Mouse (Mus musculus): ENCODE results near the gene Soga1.

Gene Soga1

DNA sequence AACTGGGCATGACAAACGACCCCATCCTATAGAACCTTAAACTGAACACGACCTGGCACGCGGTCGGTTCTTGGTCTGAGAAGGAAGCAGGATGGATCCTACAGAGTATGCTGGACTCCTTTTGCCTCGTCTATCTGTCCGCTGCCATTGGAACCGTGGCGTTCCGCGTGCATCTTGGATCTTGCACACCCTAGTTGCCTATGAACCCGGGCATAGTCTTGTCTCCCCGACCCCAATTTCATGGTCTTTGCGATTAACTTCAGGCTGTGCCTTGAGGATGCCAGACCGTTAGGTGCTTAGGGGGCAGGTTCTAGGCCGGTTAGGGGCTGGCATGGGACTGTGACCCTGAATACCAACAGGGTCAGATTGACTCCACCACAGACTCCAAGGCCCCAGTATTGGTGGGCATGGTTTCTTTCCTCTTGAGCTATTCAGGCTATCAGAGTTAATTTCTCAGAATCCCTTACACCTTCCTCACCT is 687 bp upstream of the Soga1 start:
- no peak for DNase-seq (ENCODE audit: low spot score in 2 of 2)

DNA sequence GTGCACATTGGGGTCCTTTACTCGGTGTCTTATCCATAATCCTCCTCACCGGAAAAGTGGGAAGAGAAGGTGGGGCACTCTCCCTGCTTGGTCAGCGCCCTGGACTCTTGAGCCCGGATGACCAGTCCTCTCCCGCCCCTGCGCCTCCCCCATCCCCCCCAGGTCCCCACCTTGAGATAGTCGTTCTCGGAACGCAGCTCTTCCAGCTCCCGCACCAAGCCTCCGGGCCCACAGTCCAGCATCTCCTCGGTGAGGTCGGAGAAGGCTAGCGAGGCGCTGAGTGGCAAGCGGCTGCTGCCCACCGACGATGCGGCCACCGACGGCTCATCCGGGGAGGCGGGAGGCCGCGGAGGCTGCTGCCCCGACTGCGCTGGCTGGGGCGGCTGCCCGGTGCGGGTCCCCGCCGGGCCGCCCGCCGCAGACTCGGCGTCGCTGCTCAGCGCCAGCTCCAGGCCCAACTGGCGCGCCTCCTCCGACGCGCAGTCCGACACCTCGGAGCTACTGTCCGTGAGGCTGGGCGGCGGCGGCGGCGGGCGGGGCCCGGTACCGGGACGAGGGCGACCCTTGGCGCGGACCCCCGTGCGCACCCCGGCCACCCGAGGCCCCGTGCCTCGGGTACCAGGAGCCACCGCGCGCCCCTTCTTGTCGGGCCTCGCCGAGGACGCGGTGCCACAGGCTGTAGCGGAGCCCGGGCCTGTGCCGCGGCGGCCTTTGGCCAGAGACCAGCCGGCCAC is 828 bp downstream of the Soga1 start:
- no peak for DNase-seq (ENCODE audit: low spot score in 2 of 2)

DNA sequence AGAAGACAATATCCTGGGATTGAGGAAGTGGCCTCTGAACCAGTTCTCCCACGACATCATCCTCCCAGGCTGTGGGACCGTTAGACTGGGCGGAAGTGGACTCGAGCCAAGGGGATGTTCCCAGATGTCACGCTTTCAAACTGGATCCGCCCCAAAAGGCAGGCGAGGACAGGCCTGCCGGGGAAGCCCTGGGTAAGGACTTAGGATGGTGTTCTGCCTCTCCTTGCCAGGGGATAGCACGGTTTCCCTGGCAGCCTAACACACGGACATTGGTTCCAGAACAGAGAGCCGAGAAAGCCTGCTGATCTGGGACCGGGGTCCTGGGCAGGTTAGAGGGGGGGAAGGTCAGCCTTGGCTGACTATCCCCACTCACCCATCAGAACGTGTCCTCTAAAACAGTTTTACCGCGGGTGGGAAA is 1.4 kb downstream of the Soga1 start:
- peak; percentile 94 to 96 for DNase-seq (ENCODE audit: low spot score in 2 of 2)

DNA sequence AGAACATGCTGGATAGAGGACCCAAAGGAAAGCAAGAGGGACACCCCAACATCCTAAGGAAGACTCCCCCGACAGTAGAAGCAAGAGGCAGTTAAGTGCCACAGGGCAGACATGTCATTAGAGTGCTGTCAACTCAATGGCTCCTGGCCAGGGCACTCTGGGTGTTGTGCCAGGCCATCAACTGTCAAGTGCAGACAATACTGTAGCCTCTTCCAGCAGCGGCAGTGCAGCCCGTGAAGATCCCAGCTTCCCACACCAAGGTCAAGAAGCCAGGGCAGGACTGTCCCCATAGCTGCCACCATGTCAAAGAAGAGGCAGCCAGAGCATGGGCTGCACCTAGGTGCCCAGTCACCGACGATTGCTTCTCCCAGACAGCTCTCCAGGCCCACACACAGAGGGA is 1.9 kb downstream of the Soga1 start:
- no peak for DNase-seq (ENCODE audit: low spot score in 2 of 2)

DNA sequence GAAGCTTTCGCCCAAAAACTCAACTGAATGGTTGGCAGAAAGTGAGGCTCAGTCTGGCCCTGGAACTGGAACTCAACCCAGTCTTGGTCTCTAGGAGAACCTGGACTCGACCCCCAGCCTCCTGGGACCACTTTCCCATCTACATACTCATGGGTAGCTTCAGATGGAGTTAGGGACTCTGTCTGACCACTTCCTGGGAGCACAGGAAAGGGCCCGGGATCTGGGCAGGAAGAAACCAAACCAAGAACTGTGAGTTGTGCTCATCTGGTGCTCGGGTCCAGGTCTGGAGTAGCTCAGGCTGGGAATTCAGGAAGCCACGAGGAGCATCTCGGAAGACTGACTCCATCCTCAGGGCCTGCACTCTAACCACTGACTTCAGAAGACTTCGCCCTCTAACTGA is 2.5 kb downstream of the Soga1 start:
- no peak for DNase-seq (ENCODE audit: low spot score in 2 of 2)

DNA sequence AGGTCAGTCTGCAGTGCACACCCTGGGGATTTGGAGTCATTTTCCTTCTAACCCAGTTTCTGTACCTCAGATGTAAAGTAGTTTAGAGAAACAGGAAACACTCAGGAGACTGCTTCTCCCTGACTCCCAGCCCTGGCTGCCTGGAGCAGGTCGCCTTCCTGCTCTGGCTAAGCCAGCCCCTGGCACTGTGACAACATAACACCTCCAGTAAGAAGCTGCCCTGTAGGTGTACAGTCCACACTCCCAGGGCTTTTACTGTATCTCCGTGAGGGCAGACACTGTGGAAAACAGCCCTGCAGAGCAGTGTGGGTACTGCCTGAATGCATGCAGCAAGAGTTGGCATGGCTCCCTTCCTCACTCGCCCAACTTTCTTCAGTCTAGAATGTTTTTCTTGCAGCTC is 3.4 kb downstream of the Soga1 start:
- DNase-seq (ENCODE audit: low spot score in 2 of 2), result peak; percentile 61 to 73

DNA sequence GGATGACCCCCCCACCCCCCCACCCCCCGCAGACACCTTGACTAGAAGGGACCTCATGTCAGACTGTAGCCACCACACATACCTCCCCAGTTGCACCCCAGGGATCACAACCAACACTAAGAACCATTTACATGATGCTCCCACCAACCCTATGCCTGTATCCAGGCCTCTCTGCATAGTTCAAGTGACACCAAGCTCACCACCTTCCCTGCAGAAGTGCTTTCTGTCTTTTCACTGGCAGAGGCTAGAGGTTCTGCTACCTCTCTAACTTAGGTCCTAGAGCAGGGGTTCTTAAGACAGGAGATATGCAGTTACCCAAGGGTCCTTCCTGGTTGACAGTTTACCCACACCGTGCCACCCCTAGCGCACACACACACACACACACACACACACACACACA is 3.8 kb downstream of the Soga1 start:
- DNase-seq (ENCODE audit: low spot score in 2 of 2), result no peak

DNA sequence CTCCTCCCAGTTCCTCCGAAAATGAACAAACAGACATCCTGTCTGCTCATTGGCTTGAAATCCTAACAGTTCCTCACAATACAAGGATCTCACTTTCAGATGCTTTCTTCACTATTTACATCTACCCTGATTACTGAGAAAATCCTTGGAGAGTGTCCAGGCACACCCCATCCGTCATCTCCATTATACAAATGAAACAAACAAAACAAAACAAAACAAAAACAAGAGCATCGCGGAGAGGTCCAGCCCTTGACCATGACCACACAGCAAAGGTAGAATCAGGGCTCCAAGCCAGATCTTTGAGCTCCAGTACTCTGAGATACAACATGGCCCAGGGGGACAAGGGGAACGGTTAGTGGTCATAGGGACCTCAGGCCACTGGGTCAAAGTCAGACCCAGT is 4.3 kb downstream of the Soga1 start:
- no peak for DNase-seq (ENCODE audit: low spot score in 2 of 2)

DNA sequence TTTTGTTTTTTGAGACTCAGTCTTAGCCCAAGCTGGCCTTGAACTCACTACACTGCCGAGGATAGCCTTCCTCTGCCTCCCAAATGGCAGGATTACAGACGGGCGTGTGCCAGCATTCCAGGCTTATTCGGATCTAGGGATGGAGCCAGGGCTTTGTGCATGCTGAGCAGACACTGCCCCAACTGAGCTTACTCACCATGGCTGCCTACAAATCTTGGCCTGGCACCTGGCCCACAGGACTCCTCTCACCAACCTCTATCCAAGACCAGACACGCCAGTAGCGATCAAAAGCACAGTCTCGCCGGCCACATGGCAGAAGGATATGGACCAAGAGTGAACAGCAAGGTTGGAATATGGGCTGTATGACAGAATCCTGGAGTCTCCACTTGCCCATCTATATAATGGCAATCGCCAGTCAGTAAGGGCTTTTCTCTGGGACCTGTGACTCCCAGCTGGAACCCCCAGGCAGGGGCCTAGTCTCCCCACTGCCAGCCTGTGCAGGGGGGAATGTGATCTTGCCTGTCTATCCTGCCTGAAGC is 4.8 kb downstream of the Soga1 start:
- no peak for DNase-seq (ENCODE audit: low spot score in 2 of 2)

DNA sequence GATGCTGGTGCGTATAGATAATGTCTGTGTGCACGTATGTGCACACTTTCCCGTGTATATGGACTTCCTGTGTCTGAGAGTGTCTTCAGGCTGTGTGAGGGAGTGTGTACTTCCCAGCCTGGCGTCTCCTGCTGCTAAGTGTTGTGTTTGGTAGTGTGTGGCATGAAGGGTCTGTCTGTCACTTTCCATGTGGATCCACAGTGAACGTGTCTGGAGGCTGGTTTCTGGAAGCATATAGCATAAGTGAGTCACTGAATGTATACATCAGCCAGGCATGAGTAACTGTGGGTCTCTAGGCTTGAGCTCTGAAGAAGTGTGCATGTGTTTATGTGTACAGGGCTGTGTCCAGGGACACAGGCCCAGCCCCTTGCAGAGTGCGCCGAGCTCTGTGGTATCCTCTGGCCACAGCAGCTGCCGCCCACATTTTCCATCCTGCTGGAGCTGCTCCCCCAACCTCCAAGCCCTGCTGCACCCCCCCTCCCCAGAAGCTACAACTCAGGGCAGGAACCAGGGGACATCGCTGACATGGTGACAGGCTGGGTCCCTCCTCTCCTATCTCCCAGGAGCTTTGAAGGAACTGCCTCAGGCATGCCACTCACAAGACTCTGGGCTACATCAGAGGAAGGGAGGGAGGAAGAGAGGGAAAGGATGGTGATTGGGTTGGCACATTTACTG is 5.5 kb downstream of the Soga1 start:
- DNase-seq (ENCODE audit: low spot score in 2 of 2), result no peak

DNA sequence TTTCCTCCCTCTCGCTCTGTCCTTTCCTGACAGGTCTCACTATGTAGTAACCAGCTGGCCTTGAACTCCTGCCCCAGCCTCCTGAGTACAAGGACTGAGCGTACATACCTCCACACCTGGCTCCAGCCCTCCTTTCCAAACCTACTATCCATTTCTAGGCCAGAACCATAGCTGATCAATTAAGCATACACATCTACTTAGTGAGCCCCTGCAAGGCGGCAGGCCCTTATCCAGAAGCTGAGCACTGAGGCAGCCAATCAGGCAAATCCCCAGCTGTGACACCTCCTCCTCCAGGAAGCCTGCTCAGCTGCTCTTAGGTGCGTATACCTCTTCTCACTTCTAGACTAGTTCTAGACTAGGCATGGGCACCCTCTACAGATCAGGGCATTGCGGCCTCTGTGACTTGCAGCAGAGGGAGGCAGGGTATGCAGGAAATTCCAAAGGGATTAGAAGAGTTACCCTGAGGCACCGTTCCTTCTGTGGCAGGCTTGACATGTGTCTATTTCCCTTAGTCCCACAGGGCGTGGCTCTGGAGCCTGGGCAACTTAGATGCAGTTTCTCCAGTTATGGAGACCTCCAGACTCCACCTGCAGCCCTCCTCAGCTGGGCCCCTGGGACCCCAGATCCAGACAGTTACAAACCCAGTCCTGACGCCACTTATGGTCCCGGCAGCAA is 6.6 kb downstream of the Soga1 start:
- no peak for DNase-seq (ENCODE audit: low spot score in 2 of 2)

DNA sequence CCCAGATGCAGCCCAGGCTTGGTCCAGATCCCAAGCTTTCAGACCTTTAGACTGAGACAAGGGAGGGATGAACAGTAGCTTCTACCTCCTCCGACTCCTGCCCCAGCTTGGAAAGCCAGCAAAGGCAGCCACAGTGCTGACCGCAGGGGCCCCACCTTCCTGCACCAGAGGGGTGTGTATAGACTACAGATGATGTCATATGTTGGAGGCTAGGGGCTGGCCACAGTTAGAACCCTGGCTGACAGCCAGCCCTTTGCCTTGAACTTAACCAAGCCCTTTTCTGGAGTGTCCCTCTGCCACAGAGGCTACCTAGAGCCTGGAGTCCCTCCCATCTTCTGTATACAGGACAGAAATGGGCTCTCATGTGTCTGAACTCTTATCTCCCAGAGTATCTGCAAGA is 7.5 kb downstream of the Soga1 start:
- peak; percentile 80 to 87 for DNase-seq (ENCODE audit: low spot score in 2 of 2)

DNA sequence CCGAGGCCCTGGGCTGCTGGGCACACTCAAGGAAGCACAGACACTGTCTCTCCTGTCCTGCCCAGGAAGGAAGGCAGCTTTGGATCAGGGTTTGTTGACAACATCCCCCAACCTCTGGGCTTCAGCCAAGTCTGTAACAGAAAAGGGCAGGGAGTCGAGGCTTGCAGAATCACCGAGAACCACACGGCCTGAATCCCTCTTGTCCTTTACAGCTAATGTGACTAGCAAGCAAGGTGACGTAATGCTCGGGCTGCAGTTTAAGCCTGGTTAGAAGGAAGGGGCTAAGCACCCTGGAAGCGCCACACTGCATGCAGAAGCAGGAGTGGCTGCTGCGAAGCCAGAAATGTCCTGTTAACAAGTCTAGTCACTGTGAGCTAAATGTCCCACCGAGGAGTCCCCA is 8.7 kb downstream of the Soga1 start:
- DNase-seq (ENCODE audit: low spot score in 2 of 2), result no peak

DNA sequence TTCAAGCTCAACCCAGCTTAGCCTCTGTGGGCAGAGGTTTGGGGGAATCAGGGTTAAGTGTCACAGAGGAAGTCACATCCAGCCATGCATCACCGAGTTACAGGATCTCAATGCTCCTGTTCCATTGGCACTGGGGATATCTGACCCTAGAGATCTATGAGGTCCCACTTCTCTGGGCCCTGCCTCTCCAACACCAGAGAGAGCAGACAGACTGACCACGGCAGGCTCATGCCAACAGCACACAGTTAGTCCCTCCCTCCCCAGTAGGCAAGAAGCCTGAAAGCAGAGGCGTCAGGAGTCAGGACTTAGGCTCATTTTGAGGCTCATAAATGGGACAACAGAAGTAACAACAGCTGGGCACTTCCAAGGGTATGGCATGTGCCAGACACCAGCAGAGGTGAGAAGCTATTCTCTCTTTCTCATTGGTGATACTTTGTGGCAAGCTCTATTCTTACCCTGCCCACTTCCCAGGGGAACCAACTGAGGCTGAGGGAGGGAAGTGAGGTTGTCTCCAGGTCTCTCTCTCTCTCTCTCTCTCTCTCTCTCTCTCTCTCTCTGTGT is 9.2 kb downstream of the Soga1 start:
- DNase-seq (ENCODE audit: low spot score in 2 of 2), result no peak

DNA sequence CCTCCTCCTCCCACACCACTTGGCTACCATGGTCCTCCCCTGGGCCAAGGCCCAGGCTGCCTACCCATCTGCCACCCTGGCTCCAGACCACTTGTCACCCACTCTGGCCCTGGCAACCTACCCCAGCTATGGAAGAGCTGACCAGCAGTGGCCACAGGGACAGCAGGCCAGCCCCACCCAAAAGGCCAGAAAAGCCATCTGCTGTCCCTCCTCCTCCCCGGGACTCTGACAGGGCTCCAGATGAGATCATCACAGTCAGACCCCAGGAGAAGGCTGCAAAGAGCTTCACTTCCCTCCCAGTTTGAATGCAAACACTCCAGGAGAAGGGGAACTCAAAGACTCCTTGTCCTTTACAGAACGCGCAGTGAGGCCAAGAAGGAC is 9.7 kb downstream of the Soga1 start:
- DNase-seq (ENCODE audit: low spot score in 2 of 2), result no peak

DNA sequence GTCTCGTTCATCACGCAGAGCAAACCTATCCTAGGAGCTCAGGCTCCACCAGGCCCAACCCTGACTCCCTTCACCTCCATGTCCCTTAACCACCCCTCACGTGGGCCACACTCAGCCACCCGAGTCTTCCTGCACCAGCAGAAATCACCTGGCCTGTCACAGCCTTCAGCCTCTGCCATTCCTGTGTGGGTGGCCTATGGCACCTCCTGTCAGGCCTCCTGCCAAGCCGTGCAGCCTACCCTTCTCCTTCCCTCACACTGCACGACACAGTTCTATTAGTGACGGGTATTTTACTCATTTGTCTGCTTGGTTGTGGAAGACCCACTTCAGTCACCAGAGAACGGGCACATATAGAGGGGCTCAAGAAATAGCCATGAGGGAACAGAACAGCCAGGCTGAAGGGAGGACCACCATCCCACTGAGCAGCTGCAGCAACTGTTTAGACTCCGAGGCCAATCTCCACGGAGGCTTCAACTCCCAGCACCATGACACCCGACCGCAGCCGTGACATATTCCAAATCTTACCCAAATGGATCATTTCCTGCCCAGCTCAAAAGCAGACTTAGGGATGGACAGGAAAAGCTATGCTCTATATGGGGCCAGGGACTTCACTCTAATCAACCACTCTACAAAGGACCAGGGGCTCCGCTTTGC is 10.2 kb downstream of the Soga1 start:
- no peak for DNase-seq (ENCODE audit: low spot score in 2 of 2)

DNA sequence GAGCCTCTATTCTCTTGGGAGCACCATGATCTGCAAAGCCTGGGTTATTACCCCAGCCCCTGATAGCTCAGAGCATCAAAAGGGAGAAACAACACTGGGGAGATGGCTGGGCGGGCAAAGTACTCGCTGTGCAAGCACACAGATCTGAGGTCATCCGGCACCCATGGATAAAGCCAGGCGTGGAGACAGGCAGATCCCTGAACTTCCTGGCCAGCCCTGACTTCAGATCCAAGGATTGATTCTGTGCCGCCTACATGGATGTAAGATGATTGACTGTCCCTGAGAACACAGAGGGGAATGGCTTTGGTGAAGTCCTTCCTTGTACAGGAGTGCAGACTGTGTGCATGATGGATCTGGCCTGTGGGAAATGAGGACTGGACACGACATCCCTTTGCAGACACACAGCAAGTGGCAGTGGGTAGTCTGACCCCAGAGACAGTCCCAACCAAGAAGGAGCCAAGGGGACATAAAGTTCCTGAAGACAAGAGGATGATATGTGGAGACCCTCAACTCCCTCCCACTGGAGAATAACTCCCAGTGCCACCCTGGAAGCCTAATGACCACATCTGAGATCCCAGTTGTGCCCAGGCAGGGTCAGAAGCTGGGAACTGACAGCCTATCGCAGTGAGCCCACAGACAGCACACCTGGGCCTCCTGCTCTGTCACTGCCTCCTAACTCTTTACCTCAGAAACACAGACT is 12.2 kb downstream of the Soga1 start:
- DNase-seq (ENCODE audit: low spot score in 2 of 2), result no peak

DNA sequence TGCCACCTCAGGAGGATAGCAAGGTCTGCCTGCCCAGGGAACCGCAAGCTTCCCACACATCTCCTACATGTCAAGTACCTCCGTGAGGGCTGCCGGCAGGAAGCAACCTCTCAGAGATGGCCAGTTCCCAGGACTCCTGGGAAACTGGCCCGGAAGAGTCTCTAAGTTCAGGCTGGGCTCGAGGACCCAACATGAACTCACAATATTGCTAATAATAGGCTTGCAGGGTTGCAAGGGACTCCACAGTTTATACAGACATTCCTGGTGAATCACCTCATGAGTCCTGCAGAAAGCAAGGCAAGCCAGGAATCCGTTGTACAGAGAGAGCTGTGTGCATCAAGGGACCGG is 13.2 kb downstream of the Soga1 start:
- DNase-seq (ENCODE audit: low spot score in 2 of 2), result peak in 1 of 2 experiments; percentile 57

DNA sequence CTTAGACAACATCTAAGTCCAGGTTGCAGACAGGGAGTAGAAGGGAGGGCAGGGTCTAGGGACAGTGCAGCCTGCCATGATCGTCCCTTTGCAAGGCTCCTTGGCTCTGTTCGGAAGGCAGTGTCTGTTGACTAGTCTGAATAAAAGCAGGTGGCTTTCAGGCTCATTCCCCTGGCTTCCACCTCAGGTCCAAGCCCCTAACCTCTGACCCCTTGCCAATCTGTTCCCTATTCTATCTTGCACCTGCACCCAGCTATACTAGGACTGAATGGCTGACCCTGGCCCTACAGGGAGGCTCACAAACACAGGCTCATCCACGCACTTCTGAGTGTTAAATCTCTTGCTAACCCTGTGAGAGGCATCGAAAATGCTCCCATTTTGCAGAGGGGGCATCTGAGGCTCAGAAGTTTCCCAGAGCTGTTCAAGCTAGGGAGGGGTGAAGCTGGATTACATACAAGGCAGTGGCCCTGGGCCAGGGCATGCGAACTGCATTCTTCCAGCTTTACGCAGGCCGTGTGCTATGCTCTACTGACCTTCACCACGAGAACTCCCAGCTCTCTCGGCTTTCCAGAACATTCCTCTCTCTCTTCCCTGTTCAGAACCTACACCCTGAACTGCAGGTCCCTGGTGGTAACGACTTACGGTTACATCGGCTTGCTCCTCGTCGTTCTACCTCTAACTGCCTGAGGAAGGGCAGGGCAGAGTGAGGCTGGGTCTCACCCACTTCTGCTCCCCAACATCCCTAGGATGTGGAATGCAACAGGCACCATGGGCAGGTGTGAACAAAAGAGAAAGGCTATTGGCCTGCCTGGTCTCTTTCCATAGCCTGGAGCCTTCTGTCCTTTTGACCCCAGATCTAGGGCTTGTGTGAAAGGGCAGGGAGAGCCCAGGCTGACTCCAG is 13.8 kb downstream of the Soga1 start:
- no peak for DNase-seq (ENCODE audit: low spot score in 2 of 2)

DNA sequence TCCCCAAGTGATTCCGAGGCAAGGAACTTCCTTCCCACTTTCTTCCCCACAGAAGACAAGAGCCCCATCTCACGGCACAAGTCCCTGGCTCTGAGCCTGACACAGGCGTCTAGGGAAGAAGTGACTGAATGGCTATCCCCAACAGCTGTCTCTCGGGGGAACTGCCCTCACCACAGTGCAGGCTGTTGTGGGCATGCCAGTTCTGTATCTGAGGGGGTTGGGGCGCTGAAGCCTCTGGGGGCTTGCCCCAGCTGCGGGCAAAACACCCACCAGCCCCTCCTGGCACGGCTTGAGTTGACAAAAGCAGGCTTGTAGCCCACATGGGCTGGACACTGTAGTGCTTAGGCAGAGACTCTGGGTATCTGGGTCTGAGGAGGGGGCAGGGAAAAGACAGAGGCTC is 14.9 kb downstream of the Soga1 start:
- peak in 1 of 2 experiments; percentile 64 for DNase-seq (ENCODE audit: low spot score in 2 of 2)
